Mouse (Mus musculus): ENCODE measurements around the gene Gm13275.
"Not testable (repeated sequence)": the region's sequence is repeated elsewhere in the genome, so short reads cannot be mapped to it uniquely, and the experiment has no call there.

DNA sequence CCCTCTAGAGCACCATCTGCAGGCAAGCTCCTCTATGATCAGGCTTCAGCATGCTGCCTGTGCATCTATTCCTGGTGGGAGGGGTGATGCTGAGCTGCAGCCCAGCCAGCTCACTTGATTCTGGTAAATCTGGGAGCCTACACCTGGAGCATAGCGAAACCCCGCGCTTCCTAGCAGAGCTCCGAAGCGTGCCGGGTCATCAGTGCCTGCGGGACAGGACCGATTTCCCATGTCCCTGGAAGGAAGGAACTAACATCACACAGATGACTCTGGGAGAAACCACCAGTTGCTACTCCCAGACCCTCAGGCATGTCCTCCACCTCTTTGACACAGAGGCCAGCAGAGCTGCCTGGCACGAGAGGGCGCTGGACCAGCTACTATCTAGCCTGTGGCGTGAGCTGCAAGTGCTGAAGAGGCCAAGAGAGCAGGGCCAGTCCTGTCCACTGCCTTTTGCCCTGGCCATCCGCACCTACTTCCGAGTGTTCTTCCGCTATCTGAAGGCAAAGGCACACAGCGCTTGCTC, 39.4 kb upstream of the Gm13275 start, which contains the start of gene Gm13271:
- TF ChIP-seq ELF1 (IDR thresholded peaks at IDR 0.05; ENCODE audit: low read depth, low read length); CTCF (IDR thresholded peaks at IDR 0.05 in 2 of 3, conservative IDR thresholded peaks at IDR 0.05 in 1 of 3; ENCODE audit: control insufficient read depth in 1 of 3, insufficient read depth in 1 of 3, low read depth in 2 of 3, low read length in 3 of 3, poor library complexity in 1 of 3, severe bottlenecking in 1 of 3); MAX (IDR thresholded peaks at IDR 0.05; ENCODE audit: low read length); MAFK (IDR thresholded peaks at IDR 0.05; ENCODE audit: borderline replicate concordance, low read depth, low read length); USF1 (IDR thresholded peaks at IDR 0.05; ENCODE audit: low read depth, low read length); TAL1 (IDR thresholded peaks at IDR 0.05; ENCODE audit: low read length): not testable (repeated sequence)

Measured in MEL (cell line).